Comparison of ENCODE assay signal across 22 mouse cellular contexts in genomic region chr4:57217746-57218145, GRCm38 (mm10).
DNase-seq lines count a peak whose midpoint lies in the region; ATAC-seq and TF ChIP-seq lines count a peak whose summit lies in the region.
"Had no signal": no experiment of that assay in that cellular context is flagged by ENCODE, and none has a peak within 500 bp of the region (broad histone marks: within the 10 kb centered on the region; RNA-seq: fewer than 3 reads in every experiment).

No protein-coding gene starts in this region.

- peak overlapping the region; percentile 50; the same call in 1 of the 2 replicates for H3K27ac ChIP-seq in left cerebral cortex, adult 2 months
- H3K27ac ChIP-seq: embryonic facial prominence, embryonic 10.5 days; embryonic facial prominence, embryonic 12.5 days; forebrain, embryonic 13.5 days; forebrain, embryonic 15.5 days had no signal

- intact Hi-C loops in left cerebral cortex, adult 2 months (cut with DNase I): no loop called here

- peak; percentile 78 for ATAC-seq in frontal cortex, adult (ENCODE audit: low TSS enrichment)
- ATAC-seq: activated CD4-positive, CD25-positive, alpha-beta regulatory T cell, adult 4 months; CD4-positive, CD25-positive, alpha-beta regulatory T cell, adult 4 months; forebrain, embryonic 13.5 days; forebrain, embryonic 15.5 days; forebrain, postnatal 0 days; Patski had no signal

- no peak for TF ChIP-seq CTCF in left cerebral cortex, adult 2 months (IDR thresholded peaks at IDR 0.05)

- H3K4me3 ChIP-seq in left cerebral cortex, adult 2 months: no peak overlapping the region
- H3K4me3 ChIP-seq: embryonic facial prominence, embryonic 10.5 days; embryonic facial prominence, embryonic 12.5 days; forebrain, embryonic 13.5 days; forebrain, embryonic 15.5 days had no signal

- DNase-seq in frontal cortex, postnatal 14 days (ENCODE audit: low spot score in 2 of 2): no peak
- no peak for DNase-seq in left cerebral cortex, adult 2 months (ENCODE audit: extremely low spot score in 1 of 2, low spot score in 2 of 2)
- DNase-seq in left cerebral cortex, adult 9 months (ENCODE audit: low spot score in 2 of 2): no peak
- DNase-seq in brain, adult 2 months (ENCODE audit: low read depth, low spot score): peak; percentile 44
- DNase-seq: adrenal gland, adult 8-10 months; adrenal gland, postnatal 14 days; adrenal gland, postnatal 36 days; B cell, adult 2 months; cerebellum, adult 11 months; cerebellum, adult 2 months; cerebellum, adult 9-10 months; cerebellum, postnatal 10 days; cerebellum, postnatal 25 days; forebrain, postnatal 0 days had no signal
